Mouse (Mus musculus) CH12.LX (cell line): ENCODE data around the gene Ddx58. TPM values are rescaled to one million over a fixed set of nuclear protein-coding genes. Genes with fewer than 3 reads are reported as not detected.

Experiments used
- DNase-seq: peaks from one replicate; pipeline ENCODE4 v3.0.0-alpha.2; 2013; ENCODE audit errors: extremely low read depth
- H3K27ac ChIP-seq: 2 replicates; pipeline ENCODE4 v1.5.1; 2012; ENCODE audit warnings: low read depth, mild to moderate bottlenecking, control low read depth, moderate library complexity; ENCODE audit not compliant: insufficient read depth
- H3K27me3 ChIP-seq: replicated peaks from 2 replicates; pipeline ENCODE3; 2012; ENCODE audit warnings: inconsistent platforms
- H3K36me3 ChIP-seq, 2 experiments: replicated peaks in 1 of 2; 2 replicates each; pipeline versions ENCODE3 to v1.6.1; 2012; ENCODE audit warnings: inconsistent platforms in 1 of 2, low read length in 1 of 2, mild to moderate bottlenecking in 1 of 2, mixed read lengths in 1 of 2, moderate library complexity in 1 of 2; ENCODE audit not compliant: control insufficient read depth in 1 of 2, insufficient read depth in 1 of 2
- H3K4me1 ChIP-seq, 2 experiments: 2 replicates each; pipeline ENCODE4 v1.6.1; 2012; ENCODE audit warnings: inconsistent platforms in 1 of 2, moderate library complexity in 1 of 2; ENCODE audit not compliant: insufficient read depth in 2 of 2, control insufficient read depth in 1 of 2
- H3K4me2 ChIP-seq: 2 replicates; pipeline ENCODE4 v1.6.1; 2012; ENCODE audit warnings: low read depth, mild to moderate bottlenecking, control low read depth; ENCODE audit not compliant: poor library complexity, insufficient read depth, severe bottlenecking
- H3K4me3 ChIP-seq, 3 experiments: fragments of 150-350 bp in 1 of 3; sonication (generic) in 1 of 3; replicated peaks in 1 of 3; 2 replicates each; pipeline versions ENCODE3 to v1.5.1; 2011 to 2012; ENCODE audit warnings: low read depth in 2 of 3, low read length in 2 of 3, mild to moderate bottlenecking in 2 of 3, moderate library complexity in 2 of 3, control low read depth in 1 of 3, improper control_type of control experiment in 1 of 3, inconsistent platforms in 1 of 3, mixed read lengths in 1 of 3; ENCODE audit not compliant: poor library complexity in 1 of 3
- H3K79me2 ChIP-seq: replicated peaks from 2 replicates; pipeline ENCODE4 v1.6.1; 2012; ENCODE audit warnings: mild to moderate bottlenecking, moderate library complexity; ENCODE audit not compliant: control insufficient read depth, poor library complexity, insufficient read depth, severe bottlenecking; ENCODE audit errors: extremely low read depth
- H3K9ac ChIP-seq: 2 replicates; pipeline ENCODE4 v1.6.1; 2012; ENCODE audit warnings: low read depth, mild to moderate bottlenecking, control low read depth, moderate library complexity; ENCODE audit not compliant: insufficient read depth
- H3K9me3 ChIP-seq: replicated peaks from 2 replicates; pipeline ENCODE3; 2012; ENCODE audit warnings: low read length, inconsistent platforms, mixed read lengths
- BHLHE40 ChIP-seq: IDR thresholded peaks from 2 replicates; pipeline ENCODE4 v1.6.1; 2011; ENCODE audit warnings: mild to moderate bottlenecking, low read depth, low read length, improper control_type of control experiment
- CHD2 ChIP-seq: IDR thresholded peaks from 2 replicates; pipeline ENCODE4 v1.6.1; 2011; ENCODE audit warnings: low read length, improper control_type of control experiment
- CTCF ChIP-seq, 2 experiments: IDR thresholded peaks in 1 of 2; conservative IDR thresholded peaks in 1 of 2; 2 replicates each; pipeline ENCODE4 v1.5.1; 2011 to 2012; ENCODE audit warnings: low read depth in 2 of 2, low read length in 2 of 2, improper control_type of control experiment in 1 of 2, inconsistent platforms in 1 of 2, mild to moderate bottlenecking in 1 of 2, moderate library complexity in 1 of 2
- E2F4 ChIP-seq: IDR thresholded peaks from 2 replicates; pipeline ENCODE4 v1.6.1; 2011; ENCODE audit warnings: low read depth, low read length, improper control_type of control experiment; ENCODE audit not compliant: insufficient replicate concordance
- ELF1 ChIP-seq: IDR thresholded peaks from 2 replicates; pipeline ENCODE4 v1.6.1; 2014; ENCODE audit warnings: low read depth, mild to moderate bottlenecking, inconsistent platforms, low read length, improper control_type of control experiment
- EP300 ChIP-seq: IDR thresholded peaks from 2 replicates; pipeline ENCODE4 v1.6.1; 2011; ENCODE audit warnings: low read length, improper control_type of control experiment
- ETS1 ChIP-seq: conservative IDR thresholded peaks from 2 replicates; pipeline ENCODE4 v1.6.1; 2012; ENCODE audit warnings: low read depth, mild to moderate bottlenecking, inconsistent platforms, low read length, improper control_type of control experiment, moderate library complexity
- GABPA ChIP-seq: IDR thresholded peaks from 2 replicates; pipeline ENCODE4 v1.6.1; 2012; ENCODE audit warnings: low read depth, low read length, improper control_type of control experiment, inconsistent platforms; ENCODE audit not compliant: insufficient replicate concordance
- HCFC1 ChIP-seq: IDR thresholded peaks from 2 replicates; pipeline ENCODE4 v1.6.1; 2012; ENCODE audit warnings: low read depth, mild to moderate bottlenecking, inconsistent platforms, low read length, improper control_type of control experiment
- KAT2A ChIP-seq: IDR thresholded peaks from 2 replicates; pipeline ENCODE4 v1.6.1; 2012; ENCODE audit warnings: low read length, improper control_type of control experiment, inconsistent platforms; ENCODE audit not compliant: insufficient replicate concordance
- MAZ ChIP-seq: IDR thresholded peaks from 2 replicates; pipeline ENCODE4 v1.6.1; 2012; ENCODE audit warnings: low read depth, mild to moderate bottlenecking, inconsistent platforms, low read length, improper control_type of control experiment, moderate library complexity
- MEF2A ChIP-seq: IDR thresholded peaks from 2 replicates; pipeline ENCODE4 v1.6.1; 2014; ENCODE audit warnings: low read depth, mild to moderate bottlenecking, inconsistent platforms, low read length, improper control_type of control experiment, borderline replicate concordance
- MXI1 ChIP-seq: IDR thresholded peaks from 2 replicates; pipeline ENCODE4 v1.6.1; 2011; ENCODE audit warnings: mild to moderate bottlenecking, low read depth, low read length, improper control_type of control experiment
- MYC ChIP-seq: IDR thresholded peaks from 2 replicates; pipeline ENCODE4 v1.6.1; 2011; ENCODE audit warnings: low read depth, mild to moderate bottlenecking, improper control_type of control experiment, low read length
- NELFE ChIP-seq: IDR thresholded peaks from 2 replicates; pipeline ENCODE4 v1.6.1; 2011; ENCODE audit warnings: low read depth, low read length, improper control_type of control experiment
- NRF1 ChIP-seq: IDR thresholded peaks from 2 replicates; pipeline ENCODE4 v1.6.1; 2014; ENCODE audit warnings: low read depth, mild to moderate bottlenecking, inconsistent platforms, low read length, improper control_type of control experiment, moderate library complexity
- PAX5 ChIP-seq: IDR thresholded peaks from 2 replicates; pipeline ENCODE4 v1.6.1; 2012; ENCODE audit warnings: low read length, inconsistent platforms, mixed read lengths
- POLR2A ChIP-seq: IDR thresholded peaks from 2 replicates; pipeline ENCODE4 v1.6.1; 2011; ENCODE audit warnings: low read depth, mild to moderate bottlenecking, improper control_type of control experiment, low read length
- POLR2AphosphoS2 ChIP-seq: IDR thresholded peaks from 2 replicates; pipeline ENCODE4 v1.6.1; 2011; ENCODE audit warnings: low read depth, low read length, improper control_type of control experiment
- RCOR1 ChIP-seq: conservative IDR thresholded peaks from 2 replicates; pipeline ENCODE4 v1.6.1; 2012; ENCODE audit warnings: low read depth, mild to moderate bottlenecking, inconsistent platforms, low read length, improper control_type of control experiment
- SIN3A ChIP-seq: IDR thresholded peaks from 2 replicates; pipeline ENCODE4 v1.6.1; 2012; ENCODE audit warnings: low read length, improper control_type of control experiment, inconsistent platforms
- SMC3 ChIP-seq: IDR thresholded peaks from 2 replicates; pipeline ENCODE4 v1.6.1; 2011; ENCODE audit warnings: low read depth, low read length, improper control_type of control experiment
- TBP ChIP-seq: conservative IDR thresholded peaks from 2 replicates; pipeline ENCODE4 v1.6.1; 2011; ENCODE audit warnings: low read depth, low read length, improper control_type of control experiment
- TCF12 ChIP-seq: IDR thresholded peaks from 2 replicates; pipeline ENCODE4 v1.6.1; 2014; ENCODE audit warnings: low read depth, mild to moderate bottlenecking, inconsistent platforms, low read length, improper control_type of control experiment
- UBTF ChIP-seq: IDR thresholded peaks from 2 replicates; pipeline ENCODE4 v1.6.1; 2012; ENCODE audit warnings: low read depth, mild to moderate bottlenecking, inconsistent platforms, low read length, improper control_type of control experiment, moderate library complexity
- USF2 ChIP-seq: conservative IDR thresholded peaks from 2 replicates; pipeline ENCODE4 v1.6.1; 2011; ENCODE audit warnings: low read depth, low read length, improper control_type of control experiment
- ZC3H11A ChIP-seq: IDR thresholded peaks from 2 replicates; pipeline ENCODE4 v1.6.1; 2012; ENCODE audit warnings: low read depth, mild to moderate bottlenecking, inconsistent platforms, low read length, improper control_type of control experiment
- ZKSCAN1 ChIP-seq: IDR thresholded peaks from 2 replicates; pipeline ENCODE4 v1.6.1; 2012; ENCODE audit warnings: low read depth, inconsistent platforms, low read length, improper control_type of control experiment, borderline replicate concordance
- ZMIZ1 ChIP-seq: IDR thresholded peaks from 2 replicates; pipeline ENCODE4 v1.6.1; 2012; ENCODE audit warnings: low read depth, mild to moderate bottlenecking, inconsistent platforms, low read length, improper control_type of control experiment
- ZNF384 ChIP-seq: IDR thresholded peaks from 2 replicates; pipeline ENCODE4 v1.6.1; 2012; ENCODE audit warnings: low read depth, low read length, improper control_type of control experiment, inconsistent platforms
- dilution Hi-C: fragments of 300-500 bp; cut with MboI; formaldehyde crosslinking; loops from 2 replicates; pipeline ENCODE4 v1.14.3; 2020; ENCODE audit warnings: low sequenced_read_pairs; ENCODE audit not compliant: extremely low pct_unique_long_range_greater_than_20kb, extremely low pct_ligation_motif_present
- in situ Hi-C: fragments of 300-500 bp; cut with MboI; formaldehyde crosslinking; loops from 3 replicates; pipeline ENCODE4 v1.14.3; 2019; ENCODE audit warnings: low sequenced_read_pairs, low pct_ligation_motif_present, low pct_unique_long_range_greater_than_20kb, mixed read lengths
- polyA plus RNA-seq: library from polyadenylated mRNA; unstranded; fragments of >175 nt; gene quantifications from 2 replicates; pipeline ENCODE4 v1.2.1, GENCODE M21; 2012; ENCODE audit warnings: low read depth; ENCODE audit not compliant: insufficient read length
- total RNA-seq, 2 experiments: library from RNA; depleted of rRNA; stranded (reverse); fragments of 300-350 nt in 1 of 2; fragments of >200 nt in 1 of 2; gene quantifications; 2 replicates each; pipeline ENCODE4 v1.2.3; 2012 to 2014

The Ddx58 gene
- total and polyA plus RNA-seq, 3 experiments = 4.2 to 7.3 (median 6.6) TPM

DNA sequence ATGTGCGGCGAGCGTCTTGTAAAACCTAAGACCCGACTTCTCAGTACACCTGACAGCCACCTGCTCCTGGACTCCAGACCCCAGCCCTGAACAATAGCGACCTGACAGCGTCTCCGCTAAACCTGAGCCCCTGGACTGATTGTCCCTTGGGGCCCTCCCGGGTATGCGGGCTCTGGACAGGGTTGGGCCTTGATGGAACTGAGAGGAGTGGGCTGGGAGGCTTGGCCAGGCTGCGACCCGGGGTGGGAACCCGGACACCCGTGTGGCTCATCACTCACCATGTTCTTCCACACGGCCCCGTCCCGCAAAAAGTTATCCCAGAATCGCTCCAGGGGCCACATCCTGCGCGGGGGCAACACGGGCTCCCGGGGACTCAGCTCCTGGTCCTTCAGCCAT lies 39.2 kb upstream of the Ddx58 start:
- dilution Hi-C loops = no loop called here
- H3K79me2 ChIP-seq = peaks cover 13% of the 10 kb centered on the region
- peak overlapping the region; percentile 93 for H3K9ac ChIP-seq
- TF ChIP-seq EP300 = no peak
- no peak for TF ChIP-seq UBTF
- no peak for TF ChIP-seq ZNF384
- no peak for TF ChIP-seq CHD2
- TF ChIP-seq NRF1 = no peak
- TF ChIP-seq PAX5 = no peak
- TF ChIP-seq USF2 = no peak
- TF ChIP-seq RCOR1 = no peak
- no peak for TF ChIP-seq ELF1
- TF ChIP-seq ZMIZ1 = no peak
- TF ChIP-seq ZC3H11A = no peak
- TF ChIP-seq POLR2AphosphoS2 = no peak
- no peak for TF ChIP-seq NELFE
- peak overlapping the region; percentile 98 for H3K4me2 ChIP-seq
- no peaks in the 10 kb centered on the region for H3K9me3 ChIP-seq
- peak overlapping the region; percentile 87 to 99 (median 96) for H3K4me3 ChIP-seq
- in situ Hi-C loops = no loop called here
- H3K27me3 ChIP-seq = no peaks in the 10 kb centered on the region
- no peak for DNase-seq
- peaks cover 12 to 30% of the 10 kb centered on the region in 2 experiments for H3K36me3 ChIP-seq
- no peak overlapping the region for H3K27ac ChIP-seq
- H3K4me1 ChIP-seq = peaks cover 4 to 23% of the 10 kb centered on the region in 2 experiments

DNA sequence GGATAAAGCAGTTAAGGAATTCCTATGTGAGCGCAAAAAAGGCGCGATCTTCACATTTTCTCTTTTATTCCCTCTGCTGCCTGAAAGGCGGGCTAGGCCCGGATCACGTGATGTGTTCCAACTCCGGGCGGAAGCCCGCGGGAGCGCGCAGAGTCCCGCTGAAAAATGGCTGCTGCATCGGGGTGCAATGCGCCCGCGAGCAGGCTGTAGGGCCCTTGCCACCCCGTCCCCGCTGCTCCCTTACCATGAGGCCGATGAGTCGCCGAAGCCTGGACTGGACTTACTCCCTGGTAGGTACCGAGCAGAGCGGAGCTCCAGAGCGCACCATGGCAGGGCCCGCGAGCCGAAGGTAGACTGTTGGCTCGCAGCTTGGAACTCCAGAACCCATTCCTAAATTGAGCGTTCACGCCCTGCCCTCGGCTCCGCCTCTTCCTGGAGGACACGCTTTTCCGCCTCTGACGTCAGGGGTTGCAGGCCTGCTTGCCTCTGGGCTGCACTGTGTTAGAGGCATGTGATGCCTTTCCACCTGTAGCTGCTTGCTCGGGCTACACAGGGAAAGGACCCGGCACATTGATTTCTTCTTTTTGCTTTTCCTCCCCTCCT lies 29.9 kb upstream of the Ddx58 start, which contains the start of the genes Smim27 and Topors:
TSS of gene Smim27 (plus strand) at position 150 of the 603 bp plus-strand sequence.
TSS of gene Topors (minus strand) at position 421 of the 603 bp plus-strand sequence.
- Histone ChIP-seq H3K27ac (peak within 1 kb of the TSS; percentile 94), H3K9ac (peak within 1 kb of the TSS; percentile 83), H3K4me1 (peaks cover 3 to 37% of the 10 kb centered on the region in 2 experiments; a peak in 2 of 4 replicates), H3K4me3 (peak within 1 kb of the TSS; percentile 84 to 94 (median 87)), H3K27me3 (no peaks in the 10 kb centered on the region), H3K4me2 (peak within 1 kb of the TSS; percentile 54), H3K79me2 (peaks cover 44% of the 10 kb centered on the region), H3K9me3 (no peaks in the 10 kb centered on the region), H3K36me3 (peaks cover 21 to 63% of the 10 kb centered on the region in 2 experiments)
- peak; percentile 98 for DNase-seq
- dilution Hi-C loops = no loop called here
- in situ Hi-C loops = no loop called here
- TF ChIP-seq PAX5 (no peak), MEF2A (peak; percentile 54; the same call in 1 of the 2 replicates), E2F4 (peak; percentile 91), POLR2AphosphoS2 (peak; percentile 92), TBP (peak; percentile 90), MAZ (0 out of 2 replicates have a peak, but pooled peaks have one; percentile 0), NRF1 (peak; percentile 40), MXI1 (peak; percentile 90), CTCF (conservative IDR thresholded peaks at IDR 0.05 in 1 of 2, IDR thresholded peaks at IDR 0.05 in 1 of 2; ENCODE audit: low read depth in 2 of 2, low read length in 2 of 2) (no peak), USF2 (peak; percentile 91), HCFC1 (peak; percentile 74), CHD2 (no peak), EP300 (no peak), MYC (peak; percentile 80), RCOR1 (no peak), BHLHE40 (peak; percentile 96), SMC3 (peak; percentile 11; the same call in 1 of the 2 replicates), SIN3A (peak; percentile 87), ZNF384 (no peak), TCF12 (peak; percentile 89), UBTF (0 out of 2 replicates have a peak, but pooled peaks have one; percentile 22), KAT2A (peak; percentile 71; the same call in 1 of the 2 replicates), ZKSCAN1 (no peak), ETS1 (peak; percentile 20), NELFE (peak; percentile 94), GABPA (no peak), ELF1 (peak; percentile 78), ZMIZ1 (peak; percentile 93), POLR2A (peak; percentile 98)
